Mouse (Mus musculus): ENCODE measurements around the gene Mroh2a.

The Mroh2a gene

GRCm38 (mm10) chr1:88297480-88298258 lies 70.9 kb downstream of the Mroh2a start:
- no peak for DNase-seq

GRCm38 (mm10) chr1:88298686-88299528 lies 72.1 kb downstream of the Mroh2a start:
- DNase-seq: no peak

GRCm38 (mm10) chr1:88299529-88299945 lies 72.8 kb downstream of the Mroh2a start:
- no peak for DNase-seq

DNA sequence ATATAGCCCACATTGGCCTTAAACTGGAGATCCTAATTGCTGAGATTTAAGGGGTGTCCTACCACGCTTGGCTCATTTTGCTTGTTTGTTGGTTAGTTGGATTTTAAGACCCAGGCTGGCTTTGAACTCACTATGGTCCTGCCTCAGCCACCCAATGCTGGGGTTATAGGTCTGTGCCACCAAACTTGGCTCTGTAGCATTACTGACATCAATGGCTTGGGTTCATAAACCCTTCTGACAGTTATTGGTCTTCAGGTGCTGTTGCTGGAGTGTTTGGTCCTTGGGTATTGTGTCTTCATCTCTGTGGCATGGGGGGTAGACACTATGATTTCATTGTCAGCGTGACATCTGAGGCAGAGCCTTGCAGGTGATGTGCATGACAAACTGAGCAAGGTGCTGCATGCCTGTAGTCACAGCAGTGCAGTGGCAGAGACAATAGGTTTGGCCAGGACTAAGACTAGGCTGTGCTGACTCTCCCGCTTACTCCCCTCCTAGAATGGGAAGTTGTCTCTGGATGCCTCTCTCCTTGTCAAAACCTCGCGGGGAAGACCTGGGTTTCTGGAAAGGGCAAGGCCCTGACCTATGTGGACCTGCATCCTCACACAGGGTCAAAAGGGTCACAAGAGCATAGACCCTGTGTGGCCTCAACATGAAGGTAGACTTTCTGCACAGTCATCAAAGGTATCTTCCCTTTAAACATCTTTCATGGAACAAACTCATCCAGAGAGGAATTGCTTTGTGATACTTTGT lies 73.7 kb downstream of the Mroh2a start:
- no peak for DNase-seq

DNA sequence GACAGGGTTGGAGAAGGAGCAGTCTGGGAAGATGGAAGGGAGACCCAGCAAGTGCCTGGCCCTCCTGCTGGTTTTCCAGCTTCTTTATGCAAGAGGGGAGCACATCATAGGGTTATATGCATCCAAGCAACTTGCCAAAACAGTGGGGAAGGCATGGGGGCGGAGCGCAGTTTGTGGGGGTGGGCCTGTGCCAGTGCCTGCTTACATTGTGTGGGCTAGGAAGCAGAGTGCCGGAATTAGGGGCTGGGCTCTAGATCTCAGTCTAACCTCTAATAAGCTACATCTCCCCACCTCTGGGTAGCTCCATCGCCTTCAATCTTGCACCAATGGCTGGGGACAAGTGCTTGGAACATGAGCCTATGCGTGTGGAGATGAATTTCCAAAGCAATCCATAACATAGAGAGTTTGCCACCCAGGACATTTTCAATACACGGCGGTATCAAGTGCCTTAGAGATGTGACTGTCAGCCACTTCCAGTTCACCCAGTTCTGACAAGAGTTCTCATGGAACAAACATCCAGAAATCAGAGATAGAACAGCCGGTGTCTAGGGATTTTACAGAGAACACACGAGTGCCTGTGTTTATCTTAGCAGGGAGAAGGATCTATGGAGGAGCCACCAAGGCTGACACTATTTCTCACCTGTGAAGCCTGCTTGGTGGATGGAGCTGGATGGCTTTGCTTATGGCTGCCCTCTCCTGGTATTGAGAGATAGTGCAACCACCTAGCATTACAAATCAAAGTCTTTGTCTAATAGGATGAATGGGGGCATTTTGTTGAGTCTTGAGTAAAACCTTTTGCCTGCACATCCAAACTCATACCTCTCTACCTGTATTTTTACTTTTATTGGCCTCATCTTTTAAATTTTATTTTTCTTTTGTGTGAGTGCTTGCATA lies 74.6 kb downstream of the Mroh2a start:
- DNase-seq: no peak

DNA sequence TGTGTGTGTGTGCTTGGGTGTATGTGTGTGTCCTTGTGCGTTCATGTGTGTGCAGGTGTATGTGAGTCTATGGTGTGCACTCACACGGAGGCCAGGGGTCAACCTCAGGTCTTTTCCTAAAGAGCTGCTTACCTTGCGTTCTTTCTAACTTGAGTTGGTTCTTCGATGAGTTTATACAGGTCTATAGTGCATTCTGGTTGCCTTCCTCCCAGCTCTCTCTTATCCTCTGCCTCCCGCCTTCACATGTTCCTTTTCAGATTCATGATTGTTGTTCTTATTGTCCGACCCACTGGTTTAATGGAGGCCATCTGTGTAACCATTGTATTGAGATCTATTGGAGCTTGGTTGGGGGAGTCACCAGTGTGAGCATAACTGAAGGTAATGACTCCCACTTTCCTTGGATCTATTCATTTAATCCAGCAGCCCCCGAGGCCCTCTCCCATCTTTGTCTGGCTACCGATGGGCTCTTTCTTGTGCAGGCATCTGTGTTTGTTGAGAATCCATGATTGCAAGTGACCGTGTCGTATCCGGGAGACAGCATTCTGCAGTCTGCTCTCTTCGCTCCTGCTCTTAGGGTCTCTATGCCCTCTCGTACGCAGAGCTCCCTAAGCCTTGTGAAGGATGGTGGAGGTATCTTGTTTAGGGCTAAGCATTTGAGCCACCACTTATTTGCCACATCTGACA lies 75.4 kb downstream of the Mroh2a start:
- DNase-seq: no peak

GRCm38 (mm10) chr1:88303762-88304161 lies 77.0 kb downstream of the Mroh2a start:
- no peak for DNase-seq

DNA sequence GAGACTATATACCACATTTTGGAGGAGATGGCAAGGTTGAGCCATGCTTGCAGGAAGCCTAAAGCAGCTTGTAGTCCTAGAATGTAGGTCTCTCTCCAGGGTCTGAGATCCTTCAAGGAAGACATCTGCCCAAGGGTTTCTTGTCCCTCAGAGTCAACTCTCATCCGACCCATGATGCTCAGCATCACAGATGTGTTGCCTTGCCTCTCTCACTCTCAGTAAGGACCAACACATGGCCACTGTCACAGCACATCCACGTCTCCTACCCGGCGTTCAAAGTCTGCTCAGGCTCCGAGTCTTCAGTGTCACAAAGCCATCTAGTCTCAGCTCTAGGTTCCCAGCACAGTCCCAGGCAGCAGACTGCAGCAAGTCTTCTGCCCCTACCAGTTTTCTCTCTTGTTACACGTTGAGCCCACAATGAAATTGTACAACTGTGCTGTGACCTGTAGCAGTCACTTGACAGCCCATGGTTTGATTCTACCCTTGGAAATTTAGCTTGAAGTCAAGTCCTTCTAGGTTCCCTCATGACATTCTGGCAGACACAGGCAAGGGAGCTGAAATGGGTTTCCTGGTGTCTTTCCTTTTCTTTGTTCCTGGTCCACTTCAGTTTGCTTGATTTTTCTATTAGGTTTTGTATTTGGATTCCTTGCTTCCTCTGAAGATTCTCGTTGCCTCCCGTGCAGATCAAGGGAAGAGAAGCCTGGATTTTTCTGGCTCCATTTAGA lies 77.6 kb downstream of the Mroh2a start:
- no peak for DNase-seq

GRCm38 (mm10) chr1:88305018-88305795 lies 78.4 kb downstream of the Mroh2a start:
- no peak for DNase-seq

DNA sequence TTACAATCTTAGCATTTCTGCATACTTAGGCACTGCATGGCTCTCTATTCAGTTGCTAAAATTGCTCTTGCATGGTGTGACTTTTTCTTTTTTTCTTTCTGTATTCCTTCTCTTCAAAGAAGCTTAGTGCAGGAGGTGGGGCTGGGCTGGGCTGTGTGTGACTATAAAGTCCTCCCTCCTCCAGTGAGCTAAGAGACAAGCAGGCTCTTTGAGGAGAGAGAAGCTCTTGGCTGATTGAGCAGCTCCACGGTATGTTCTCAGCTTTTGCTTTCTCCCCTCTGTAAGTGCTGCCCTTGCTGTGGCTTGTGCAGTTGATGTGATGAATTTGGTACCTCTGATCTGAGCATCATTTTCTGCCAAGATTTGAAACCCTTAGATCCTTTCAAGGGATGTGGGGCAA lies 79.8 kb downstream of the Mroh2a start:
- DNase-seq: no peak

DNA sequence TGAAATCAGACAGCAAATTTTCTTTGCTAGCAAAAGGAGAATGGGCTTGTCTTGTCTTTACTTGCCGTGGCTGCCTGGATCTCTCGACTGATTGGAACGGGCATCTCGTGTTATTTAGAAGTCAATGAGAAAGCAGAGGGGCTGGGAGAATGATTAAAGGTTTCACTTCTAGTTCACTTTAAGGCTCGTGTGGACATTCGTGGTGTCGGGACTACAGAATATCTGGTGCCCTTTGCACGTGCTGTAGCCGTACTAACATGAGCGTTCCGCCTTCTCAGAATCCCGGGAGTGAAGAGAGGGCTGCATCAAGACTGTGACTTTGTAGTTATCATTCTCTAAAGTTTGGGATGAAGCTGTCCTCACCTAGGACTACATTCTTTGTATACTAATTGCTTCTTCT lies 80.4 kb downstream of the Mroh2a start:
- DNase-seq: no peak

GRCm38 (mm10) chr1:88309020-88309419 lies 82.2 kb downstream of the Mroh2a start:
- no peak for DNase-seq

DNA sequence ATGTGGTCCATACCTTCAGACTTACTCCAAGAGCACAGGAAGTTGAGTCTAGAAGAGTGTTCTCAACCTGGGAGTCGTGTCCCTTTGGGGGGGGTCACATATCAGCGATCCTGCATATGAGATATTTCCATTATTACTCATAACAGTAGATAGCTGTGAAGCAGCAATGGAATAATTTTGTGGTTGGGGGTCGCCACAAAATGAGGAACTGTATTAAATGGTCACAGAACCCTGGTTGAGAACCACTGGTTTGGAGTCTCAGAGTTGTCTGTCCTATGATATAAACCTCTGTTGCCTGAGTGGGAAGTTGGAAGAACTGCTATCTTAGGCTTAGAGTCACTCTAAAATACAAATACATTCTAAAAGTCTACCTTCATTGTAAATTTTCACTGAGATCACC lies 83.1 kb downstream of the Mroh2a start:
- DNase-seq: no peak

DNA sequence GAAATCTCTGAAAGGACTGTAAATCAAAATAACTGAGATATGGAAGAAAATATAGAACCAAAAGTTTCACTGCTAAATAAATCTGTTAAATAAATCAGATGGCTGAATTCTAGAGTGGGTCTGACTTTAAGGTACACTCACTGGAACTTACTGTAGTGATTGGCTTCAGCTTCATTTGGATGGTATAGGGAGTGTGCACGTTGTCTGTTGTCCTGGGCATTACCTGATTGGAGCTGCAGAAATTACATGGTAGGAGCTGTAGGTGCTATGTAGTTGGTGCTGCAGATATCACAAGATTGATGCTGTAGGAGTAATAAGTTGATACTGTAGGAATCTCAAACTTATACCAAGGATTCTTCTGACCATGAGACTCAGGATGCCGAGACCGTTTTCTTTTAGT lies 83.6 kb downstream of the Mroh2a start:
- DNase-seq: no peak

Measured in kidney, adult 9 months (tissue).